Mouse (Mus musculus) left cerebral cortex, postnatal 10 days (tissue): ENCODE measurements at regions not wholly inside any gene's neighbourhood (a gene's known extent, or its start where the extent isn't known, plus 50 kb on each side); places are given as distances from the start of the nearest gene placed in this dataset.
"Not testable (repeated sequence)": the region's sequence is repeated elsewhere in the genome, so short reads cannot be mapped to it uniquely, and the experiment has no call there.

ENCODE experiments used
- DNase-seq, 2 experiments: peaks; one replicate each; pipeline ENCODE4 v3.0.0; 2021 to 2022; ENCODE audit warnings: low spot score in 2 of 2, mixed read lengths in 1 of 2; ENCODE audit errors: extremely low spot score in 1 of 2
- intact Hi-C: fragments of 180-260 bp; cut with DNase I; formaldehyde crosslinking; loops from one replicate; pipeline ENCODE4 v1.15.1; 2025

DNA sequence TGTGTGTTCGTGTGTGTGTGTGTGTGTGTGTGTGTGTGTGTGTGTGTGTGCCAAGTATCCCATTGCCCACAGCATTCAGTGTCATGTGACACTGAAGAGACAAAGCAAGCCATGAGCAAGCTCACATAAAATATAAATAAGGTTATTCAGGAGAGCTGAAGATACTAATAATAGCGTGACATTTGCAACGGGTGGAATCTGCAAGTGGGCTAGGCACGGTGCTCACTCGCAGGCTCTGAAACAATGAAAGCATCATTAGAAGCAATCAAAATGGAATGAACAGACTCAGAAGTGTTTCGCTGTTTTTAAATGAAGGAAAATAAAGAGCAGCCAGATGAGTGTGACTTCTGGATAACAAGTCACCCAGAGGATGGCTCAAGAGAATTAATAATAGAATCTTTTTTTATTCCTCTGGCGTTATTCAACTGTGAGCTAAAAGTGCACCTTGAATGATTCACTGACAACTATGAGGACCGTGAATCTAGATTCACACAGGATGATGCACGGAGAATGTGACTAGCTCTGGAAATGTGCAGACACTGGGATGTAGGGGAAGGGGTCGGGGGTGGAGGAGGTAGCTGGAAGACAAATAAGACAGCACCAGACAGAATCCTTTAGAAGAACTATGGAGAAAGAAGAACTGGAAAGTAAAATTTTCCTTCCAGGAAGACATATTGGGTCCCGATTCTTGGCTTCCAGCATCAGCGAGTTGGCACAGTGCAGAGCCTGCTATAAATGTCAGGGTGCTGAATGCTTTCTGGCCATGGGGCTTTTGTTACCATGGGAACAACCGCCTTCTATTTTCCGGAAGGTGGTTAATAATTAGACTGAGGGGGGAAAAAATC lies 55.3 kb downstream of the Actbl2 start:
- no peak for DNase-seq
- intact Hi-C loops: no loop called here

DNA sequence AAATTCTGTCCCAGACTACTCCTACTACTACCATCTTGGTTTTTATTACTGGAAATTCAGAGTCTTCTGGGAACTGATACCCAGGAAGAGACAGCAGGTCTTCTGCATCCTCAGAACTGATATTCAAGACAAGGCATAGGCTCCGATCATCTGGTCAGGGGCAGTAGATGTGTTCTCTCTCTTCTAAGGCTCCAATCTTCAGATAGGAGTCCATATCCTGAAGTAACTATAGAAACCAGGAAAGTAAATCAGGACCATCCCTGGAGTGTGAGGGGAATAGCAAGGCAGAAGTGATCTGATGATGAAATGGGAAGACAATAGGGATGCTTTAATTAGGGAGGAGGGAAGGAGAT lies 55.9 kb downstream of the Actbl2 start:
- no peak for DNase-seq
- intact Hi-C loops: no loop called here

DNA sequence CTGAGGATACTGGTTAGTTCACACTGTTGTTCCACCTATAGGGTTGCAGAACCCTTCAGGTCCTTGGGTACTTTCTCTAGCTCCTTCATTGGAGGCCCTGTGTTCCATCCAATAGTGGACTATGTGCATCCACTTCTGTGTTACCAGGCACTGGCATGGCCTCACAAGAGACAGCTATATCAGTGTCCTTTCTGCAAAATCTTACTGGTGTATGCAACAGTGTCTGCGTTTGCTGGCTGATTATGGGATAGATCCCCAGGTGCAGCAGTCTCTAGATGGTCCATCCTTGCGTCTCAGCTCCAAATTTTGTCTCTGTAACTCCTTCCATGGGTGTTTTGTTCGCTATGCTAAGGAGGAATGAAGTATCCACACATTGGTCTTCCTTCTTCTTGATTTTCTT lies 58.7 kb downstream of the Actbl2 start:
- intact Hi-C loops, DNase-seq: not testable (repeated sequence)

DNA sequence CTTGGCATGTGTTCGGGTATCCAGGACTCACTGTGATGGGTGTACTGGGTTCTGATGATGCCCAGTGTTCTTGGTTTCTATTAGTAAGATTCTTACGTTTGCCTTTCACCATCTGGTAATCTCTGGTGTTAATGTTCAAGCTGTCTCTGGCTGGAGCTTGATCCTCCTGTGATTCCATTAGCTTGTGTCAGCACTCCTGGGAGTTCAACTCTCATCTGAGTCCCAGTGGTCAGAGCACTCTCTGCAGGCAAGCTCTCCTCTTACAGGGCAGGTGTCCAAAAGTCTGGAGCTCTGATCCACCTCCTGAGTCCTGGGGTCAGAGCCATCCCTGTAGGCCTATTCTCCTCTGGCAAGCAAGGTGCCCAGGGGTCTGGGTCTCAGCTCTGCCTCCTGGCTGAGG lies 63.1 kb downstream of the Actbl2 start:
- intact Hi-C loops, DNase-seq: not testable (repeated sequence)

DNA sequence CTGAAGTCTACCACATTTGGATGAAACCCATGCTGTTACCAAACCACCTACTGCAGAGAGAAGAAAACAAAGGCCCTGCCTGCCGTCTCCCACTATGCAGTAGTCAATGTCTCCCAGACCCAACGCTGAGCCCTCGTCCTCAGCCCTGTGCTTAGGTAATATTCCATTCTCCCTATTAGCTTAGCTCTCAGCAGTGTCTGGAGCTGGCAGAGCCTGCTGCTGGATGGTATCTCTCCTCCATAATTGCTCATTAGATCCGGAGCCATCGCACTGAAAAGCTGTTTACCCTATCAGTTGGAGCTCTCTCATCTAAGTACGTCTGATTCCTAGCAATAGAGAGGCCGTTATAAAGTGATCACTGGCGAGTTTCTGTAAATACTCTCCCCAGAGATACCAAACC lies 68.4 kb downstream of the Actbl2 start:
- intact Hi-C loops: no loop called here
- no peak for DNase-seq

DNA sequence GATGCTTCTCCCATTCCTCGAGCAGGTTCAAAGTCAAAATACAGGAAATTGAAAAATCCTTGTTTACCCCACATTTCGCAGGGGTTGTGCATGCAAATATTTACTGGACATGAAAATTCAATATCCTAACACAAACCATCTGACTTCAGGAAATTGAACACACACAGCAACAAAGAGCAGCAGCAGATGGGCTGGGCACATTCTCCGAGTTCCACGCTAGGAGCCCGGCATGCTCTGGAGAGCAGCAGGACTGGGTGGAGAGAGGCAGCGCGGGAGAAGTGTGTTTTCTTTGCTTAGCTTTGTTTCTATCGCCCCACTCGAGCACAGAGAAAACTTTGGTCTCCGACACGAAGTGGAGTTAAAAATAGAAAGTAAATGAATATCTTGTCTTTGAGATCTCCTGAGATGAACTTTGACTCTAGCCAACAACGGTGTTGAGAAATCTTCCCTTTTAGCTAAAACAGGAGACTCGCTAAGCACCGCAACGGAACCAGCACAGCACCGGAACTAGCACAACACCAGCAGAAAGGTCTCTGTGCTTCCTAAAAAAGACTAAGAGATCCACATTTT lies 71.4 kb downstream of the Actbl2 start:
- intact Hi-C loops: no loop called here
- peak in 1 of 2 experiments; percentile 36 for DNase-seq

DNA sequence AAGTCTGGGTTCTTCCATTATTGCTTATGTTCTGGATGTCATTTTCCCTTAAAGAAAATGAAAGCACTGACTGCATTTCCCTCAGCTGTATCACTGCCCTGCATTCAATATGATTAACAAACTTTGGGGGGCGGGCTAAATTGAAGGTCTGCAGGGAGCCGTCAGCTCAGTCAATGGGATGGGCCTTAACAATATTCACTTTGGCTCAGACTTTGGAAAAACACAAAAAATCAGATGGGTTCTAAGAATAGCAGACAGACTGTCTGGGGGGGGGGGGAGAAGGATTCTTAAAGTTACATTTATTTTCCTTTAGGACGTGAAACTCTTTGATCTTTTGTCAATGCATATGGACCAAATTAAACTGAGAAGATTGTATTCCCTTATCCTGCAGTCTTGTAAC lies 78.2 kb downstream of the Actbl2 start:
- DNase-seq: no peak
- intact Hi-C loops: no loop called here

DNA sequence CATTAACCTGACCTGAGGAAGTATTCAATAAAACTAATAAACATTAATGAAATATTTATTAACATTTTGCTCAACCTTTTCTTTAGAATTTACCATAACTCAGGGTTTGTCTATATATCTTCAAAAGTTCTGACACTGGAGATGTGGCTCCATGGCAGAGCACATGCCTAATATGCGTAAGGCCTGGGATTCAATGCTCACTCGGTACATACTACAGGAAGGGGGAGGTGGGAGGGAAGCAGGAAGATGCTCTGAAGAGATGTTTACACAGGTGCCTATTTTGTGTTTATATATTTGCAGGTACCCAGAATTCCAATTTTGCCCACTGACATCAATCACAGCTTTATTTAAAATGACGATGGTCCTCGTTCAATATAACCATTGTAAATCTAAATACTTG lies 79.0 kb downstream of the Actbl2 start:
- no peak for DNase-seq
- intact Hi-C loops: no loop called here

DNA sequence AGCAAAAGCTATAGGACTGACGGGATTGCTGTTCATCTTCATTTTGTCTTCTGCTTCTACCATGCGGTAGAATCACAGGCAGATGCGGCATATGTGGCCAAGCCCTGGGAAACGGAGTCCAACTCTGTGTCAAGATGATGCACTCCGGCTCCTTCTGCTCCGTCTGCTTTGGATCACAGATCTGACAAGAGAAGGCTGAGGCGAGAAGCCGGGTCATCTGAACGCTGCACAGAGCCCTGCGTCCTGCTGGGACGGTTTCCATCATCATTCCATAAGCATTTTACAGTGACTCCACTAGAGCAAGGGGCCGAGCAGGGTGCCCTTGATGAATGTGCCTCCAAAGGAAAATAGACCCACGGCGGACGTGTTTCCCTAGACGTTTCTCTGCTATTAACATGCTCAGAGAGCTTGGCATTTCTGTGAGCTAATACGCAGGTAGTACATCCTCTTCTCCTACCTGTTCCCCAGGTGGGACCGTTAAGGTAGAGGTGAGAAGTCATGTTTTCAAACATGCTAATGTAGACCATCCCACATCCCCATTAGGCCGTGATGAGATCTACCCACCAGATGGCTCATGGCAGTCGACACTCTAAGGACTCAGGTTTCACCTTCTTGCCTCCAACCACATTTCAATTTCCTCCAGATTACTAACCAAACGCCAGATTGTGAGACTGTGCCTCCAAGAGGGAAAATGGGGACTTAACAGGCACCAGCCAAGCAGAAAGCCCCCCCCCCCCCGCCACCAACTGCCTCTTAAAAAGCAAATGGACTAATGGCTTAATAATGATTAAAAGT lies 79.6 kb downstream of the Actbl2 start:
- no peak for DNase-seq
- intact Hi-C loops: no loop called here

DNA sequence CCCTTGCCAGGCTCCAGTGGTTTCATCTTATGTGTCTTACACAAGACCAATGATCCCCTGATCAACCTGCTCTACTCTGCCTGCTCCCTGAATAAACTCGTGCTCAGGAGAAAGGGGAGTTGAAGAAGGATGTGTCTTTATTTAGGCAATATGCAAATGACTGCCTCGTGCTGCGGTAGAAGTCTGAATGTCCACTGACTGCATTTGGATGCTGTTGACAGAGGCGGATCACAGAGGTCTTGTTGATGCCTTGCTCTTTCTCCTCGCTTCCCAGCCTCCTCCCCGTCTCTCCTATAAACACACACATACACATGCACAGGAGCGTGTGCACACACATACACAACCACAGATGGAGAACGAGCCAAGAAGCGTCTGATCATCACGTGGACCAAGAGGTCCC lies 90.2 kb downstream of the Actbl2 start:
- DNase-seq: no peak
- intact Hi-C loops: no loop called here

DNA sequence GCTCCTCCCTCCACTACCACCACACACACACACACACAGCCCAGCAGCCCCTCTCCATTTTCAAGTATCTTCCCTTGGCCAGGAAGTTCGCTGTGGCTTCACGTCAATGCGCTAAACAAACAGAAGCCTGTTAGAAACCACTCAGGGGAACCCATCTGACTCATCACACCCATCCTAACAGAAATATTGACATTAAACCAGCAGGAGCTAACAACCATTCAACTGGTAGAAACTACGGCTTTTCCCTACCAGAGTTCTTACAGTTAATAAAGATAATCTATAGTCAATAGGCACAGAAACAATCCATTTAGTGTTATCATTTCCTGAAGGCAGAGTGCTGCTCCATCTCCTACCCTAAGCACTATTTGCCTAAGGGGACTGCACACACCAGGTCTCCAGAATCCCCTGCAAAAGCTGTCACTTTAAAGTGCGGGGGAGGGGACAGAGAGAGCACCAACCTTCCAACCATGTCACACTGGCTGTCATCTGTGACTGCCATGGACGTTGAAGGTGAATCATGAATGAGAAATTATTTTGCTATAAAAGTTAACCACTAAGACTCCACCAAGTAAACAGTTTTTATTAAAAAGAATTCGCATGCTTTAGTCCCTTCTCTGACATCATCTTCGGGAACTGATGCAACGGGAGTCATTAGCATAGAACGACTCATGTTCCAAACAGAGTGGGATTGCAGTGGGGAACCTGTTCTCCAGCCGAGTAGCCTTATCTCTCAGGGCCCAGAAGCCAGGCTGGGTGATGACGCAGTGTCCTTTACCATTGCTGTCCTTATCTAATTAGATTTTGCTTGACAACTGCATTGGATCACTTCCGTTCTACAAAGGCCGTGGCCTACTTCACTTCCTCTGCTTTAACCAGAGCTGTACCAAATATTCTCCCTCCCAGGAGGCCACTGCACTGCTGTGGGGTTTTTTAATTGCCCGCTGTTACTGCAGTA lies 91.0 kb downstream of the Actbl2 start:
- intact Hi-C loops: no loop called here
- DNase-seq: no peak

DNA sequence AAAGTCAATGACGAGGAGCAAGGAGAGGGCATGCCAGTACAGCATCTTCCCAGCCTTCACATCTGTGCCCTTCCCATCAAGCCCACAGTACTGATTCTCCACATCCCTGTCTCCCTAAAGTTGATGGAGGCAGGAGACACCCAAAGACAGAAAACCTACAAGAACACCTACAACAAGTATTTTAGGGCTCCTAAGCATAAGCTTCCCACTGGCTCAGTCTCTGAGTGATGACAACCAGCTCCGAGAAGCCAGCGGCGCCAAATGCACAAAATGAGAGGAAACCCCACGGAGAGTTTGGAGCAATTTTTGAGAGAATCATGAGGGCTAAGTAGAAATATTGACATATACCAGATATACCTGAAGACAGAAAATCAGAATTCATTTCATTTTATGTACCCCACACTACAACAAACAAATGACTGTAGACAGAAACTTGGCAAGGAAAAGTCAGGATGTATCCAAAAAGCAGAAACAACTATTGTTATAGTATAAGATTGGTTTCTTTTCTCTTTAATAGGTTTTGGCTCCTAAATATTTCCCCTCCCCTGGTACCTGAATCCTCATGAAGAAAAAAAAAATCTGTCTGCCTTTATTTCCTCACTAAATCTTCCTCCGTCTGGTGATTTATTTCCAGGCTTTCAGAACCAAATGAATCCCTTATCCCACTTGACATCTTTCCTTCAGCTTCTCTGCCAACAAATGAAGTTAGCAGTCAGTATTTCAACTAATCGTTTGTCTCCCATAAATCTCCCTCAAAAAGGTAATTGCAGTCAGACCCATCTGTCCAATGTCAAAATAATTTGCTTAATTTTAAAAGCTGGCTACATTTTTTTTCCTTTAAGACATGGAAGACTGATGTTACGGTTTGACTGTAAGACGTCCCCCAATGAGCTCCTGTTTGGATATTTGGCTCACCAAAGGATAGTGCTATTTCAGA lies 102.0 kb downstream of the Actbl2 start:
- DNase-seq: no peak
- intact Hi-C loops: no loop called here

DNA sequence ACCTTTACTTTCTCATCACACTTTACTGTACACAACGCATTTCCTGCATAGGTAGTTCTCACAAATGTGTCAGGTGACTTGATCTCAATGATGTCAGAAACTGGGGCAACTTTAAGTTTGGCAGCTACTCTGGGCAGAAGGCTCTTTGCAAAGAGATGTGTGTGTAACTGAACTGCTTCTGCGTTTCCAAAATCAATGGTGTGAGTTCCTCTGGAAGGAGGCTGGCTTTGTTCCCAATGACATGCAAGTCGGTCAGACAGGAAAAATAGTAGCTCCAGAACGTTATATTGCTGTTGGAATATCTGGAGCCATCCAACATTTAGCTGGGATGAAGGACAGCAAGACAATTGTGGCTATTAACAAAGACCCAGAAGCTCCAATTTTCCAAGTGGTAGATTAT lies 106.6 kb downstream of the Actbl2 start:
- no peak for DNase-seq
- intact Hi-C loops: no loop called here

DNA sequence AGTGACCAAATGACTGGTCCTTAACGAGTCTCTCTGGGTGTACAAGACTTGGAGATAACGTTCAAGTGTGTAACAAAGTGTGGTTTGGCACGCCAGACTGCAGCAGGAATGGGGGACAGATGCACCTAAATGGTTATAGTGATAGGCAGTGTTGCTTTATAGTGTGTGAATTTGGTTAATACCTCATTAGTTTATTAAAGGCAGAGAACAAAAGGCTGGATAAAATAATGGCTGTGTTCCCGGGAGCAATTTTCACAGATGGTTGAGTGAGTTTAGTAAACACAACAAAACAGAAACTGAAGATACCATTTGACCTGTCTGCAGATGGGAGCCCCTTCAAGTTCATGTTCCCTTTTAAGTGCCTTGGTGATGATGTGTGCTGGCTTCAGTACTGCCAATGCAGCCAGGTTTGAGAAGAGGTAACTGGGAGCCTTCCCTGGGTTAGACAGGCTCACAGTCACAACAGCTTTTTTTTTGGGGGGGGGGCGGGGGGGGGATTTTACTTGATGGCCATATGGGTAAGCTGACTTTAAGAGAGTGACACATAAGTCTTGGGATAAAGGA lies 108.4 kb downstream of the Actbl2 start:
- intact Hi-C loops: no loop called here
- no peak for DNase-seq

DNA sequence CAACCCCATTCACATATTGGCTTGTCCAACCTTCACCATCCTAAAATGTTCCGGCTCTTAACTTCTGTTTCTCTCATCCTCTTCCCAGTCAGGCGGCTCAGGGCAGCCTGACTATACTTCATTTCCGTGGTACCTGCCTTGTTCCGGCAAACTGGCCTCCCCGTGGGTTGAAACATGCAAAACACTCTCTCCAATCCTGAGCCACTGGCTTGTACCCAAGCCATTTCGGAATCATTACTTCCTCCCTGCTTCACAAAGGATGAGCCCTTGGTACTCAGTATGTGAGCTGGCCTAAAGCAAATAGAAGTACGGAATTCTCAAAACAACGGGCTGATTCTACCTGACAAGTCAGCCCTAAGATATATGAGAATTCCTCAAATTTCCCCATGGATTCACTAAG lies 112.1 kb downstream of the Actbl2 start:
- intact Hi-C loops: no loop called here

DNA sequence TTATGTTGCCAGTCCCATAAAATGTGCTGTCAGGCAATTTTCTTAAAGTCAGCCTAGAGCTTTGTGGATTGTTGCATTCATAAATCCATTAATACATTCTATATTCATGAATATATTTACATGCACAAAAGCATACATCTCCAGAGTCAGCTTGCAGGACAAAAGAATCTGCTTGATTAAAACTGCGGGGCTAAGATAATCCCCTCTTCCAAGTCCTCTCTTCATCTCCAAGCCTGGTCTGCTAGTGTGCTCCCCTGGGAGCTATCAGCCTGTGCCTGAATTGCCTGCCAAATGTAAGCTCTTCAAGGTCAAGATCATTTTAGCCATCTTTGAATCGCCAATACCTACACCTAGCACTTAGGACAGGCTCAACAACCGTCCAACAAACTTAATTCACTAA lies 112.8 kb downstream of the Actbl2 start:
- intact Hi-C loops: no loop called here
- DNase-seq: no peak

More for the DNA sequence above, 112.1 kb downstream of the Actbl2 start:
- no peak for DNase-seq

DNA sequence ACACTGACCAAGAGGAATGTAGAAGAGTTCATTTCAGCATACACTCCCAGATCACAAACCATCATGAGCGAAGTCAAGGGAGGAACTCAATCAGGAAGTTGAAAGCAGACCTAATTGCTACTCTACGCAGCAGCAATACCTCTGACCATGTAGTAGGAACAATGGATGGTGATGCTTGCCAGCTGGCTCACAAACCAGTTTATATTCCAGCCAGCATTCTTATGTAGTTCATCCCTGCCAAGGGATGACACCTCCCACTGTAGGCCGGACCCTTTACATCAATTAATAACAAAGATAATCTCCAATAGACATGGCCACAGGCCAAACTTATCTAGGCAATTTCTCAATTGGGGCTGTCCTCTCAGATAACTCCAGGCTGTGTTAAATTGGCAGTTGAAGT lies 115.1 kb downstream of the Actbl2 start:
- intact Hi-C loops: no loop called here
- DNase-seq: no peak

DNA sequence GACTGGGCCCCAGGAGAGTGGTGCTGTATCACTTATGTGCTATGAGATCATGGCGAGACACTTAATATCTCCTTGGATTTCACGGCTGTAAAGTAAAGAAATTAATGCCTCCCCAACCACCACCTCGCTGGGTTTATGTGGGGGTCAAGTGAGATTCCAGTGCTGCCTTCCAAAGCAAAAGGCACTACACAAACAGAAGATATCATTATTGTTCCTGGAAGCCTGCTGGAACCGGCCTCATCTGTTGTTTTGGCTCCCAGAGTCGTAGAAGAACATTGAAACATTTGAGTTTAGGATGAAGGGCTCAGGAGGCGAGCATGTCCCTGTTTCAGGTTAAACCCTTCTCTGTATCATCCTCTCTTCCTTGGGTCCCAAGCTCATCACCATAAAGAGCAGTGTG lies 116.6 kb downstream of the Gpbp1 start:
- no peak for DNase-seq
- intact Hi-C loops: no loop called here
